Mouse (Mus musculus): ENCODE data around the gene Hoxd12.

- TF ChIP-seq POLR2AphosphoS2 (IDR thresholded peaks at IDR 0.05; ENCODE audit: low read length) (no peak), ZNF384 (IDR thresholded peaks at IDR 0.05; ENCODE audit: low read depth, low read length) (no peak), ZMIZ1 (IDR thresholded peaks at IDR 0.05; ENCODE audit: low read depth, low read length) (no peak), USF1 (IDR thresholded peaks at IDR 0.05; ENCODE audit: low read depth, low read length) (no peak), CTCF (IDR thresholded peaks at IDR 0.05 in 2 of 3, conservative IDR thresholded peaks at IDR 0.05 in 1 of 3; ENCODE audit: control insufficient read depth in 1 of 3, insufficient read depth in 1 of 3, low read depth in 2 of 3, low read length in 3 of 3, poor library complexity in 1 of 3, severe bottlenecking in 1 of 3) (no peak), SIN3A (IDR thresholded peaks at IDR 0.05; ENCODE audit: low read length) (no peak), TBP (IDR thresholded peaks at IDR 0.05; ENCODE audit: low read depth, low read length) (no peak), NRF1 (IDR thresholded peaks at IDR 0.05; ENCODE audit: insufficient read depth, low read depth, low read length, poor library complexity, severe bottlenecking) (no peak), EP300 (IDR thresholded peaks at IDR 0.05; ENCODE audit: low read depth in 1 of 2, low read length in 2 of 2) (no peak), ELF1 (IDR thresholded peaks at IDR 0.05; ENCODE audit: low read depth, low read length) (no peak), MEF2A (IDR thresholded peaks at IDR 0.05; ENCODE audit: extremely low read depth, insufficient replicate concordance, low read depth, low read length, poor library complexity, severe bottlenecking) (no peak), POLR2A (IDR thresholded peaks at IDR 0.05; ENCODE audit: control insufficient read depth in 1 of 2, insufficient read depth in 1 of 2, low read depth in 1 of 2, low read length in 2 of 2, poor library complexity in 1 of 2) (no peak)
Measured at GRCm38 (mm10) chr2:74655821-74656631, 18.8 kb upstream of the Hoxd12 start.
